Mouse (Mus musculus) midbrain, postnatal 0 days (tissue): ENCODE measurements at regions not wholly inside any gene's neighbourhood (a gene's known extent, or its start where the extent isn't known, plus 50 kb on each side); places are given as distances from the start of the nearest gene placed in this dataset.

Source experiments
- ATAC-seq: fragments of 200-750 bp; cut with Nextera tagmentation; 2 replicates; pipeline ENCODE4 v1.8.0; 2017; ENCODE audit warnings: moderate number of reproducible peaks, mild to moderate bottlenecking, moderate TSS enrichment, moderate library complexity; ENCODE audit not compliant: low FRiP score
- DNase-seq: peaks from one replicate; pipeline ENCODE4 v3.0.0-alpha.2; 2015; ENCODE audit warnings: low spot score
- H3K27ac ChIP-seq: fragments of 300-500 bp; sonication (generic); 2 replicates; pipeline ENCODE4 v1.5.1; 2014; ENCODE audit warnings: low read depth, mild to moderate bottlenecking, low read length, mixed read lengths
- H3K27me3 ChIP-seq: fragments of 300-500 bp; sonication (generic); 2 replicates; pipeline ENCODE4 v1.6.1; 2014; ENCODE audit warnings: low read length, control low read depth, mixed read lengths; ENCODE audit not compliant: insufficient read depth
- H3K36me3 ChIP-seq: fragments of 300-500 bp; sonication (generic); 2 replicates; pipeline ENCODE4 v1.6.1; 2014; ENCODE audit warnings: low read length, control low read depth, mixed read lengths; ENCODE audit not compliant: insufficient read depth
- H3K4me1 ChIP-seq: fragments of 300-500 bp; sonication (generic); 2 replicates; pipeline ENCODE4 v1.6.1; 2014; ENCODE audit warnings: mild to moderate bottlenecking, control low read depth, antibody characterized with exemption, low read length, mixed read lengths; ENCODE audit not compliant: insufficient read depth
- H3K4me2 ChIP-seq: fragments of 300-500 bp; sonication (generic); 2 replicates; pipeline ENCODE4 v1.6.1; 2014; ENCODE audit warnings: low read depth, mild to moderate bottlenecking, low read length, mixed read lengths; ENCODE audit not compliant: poor library complexity, severe bottlenecking
- H3K4me3 ChIP-seq: fragments of 300-500 bp; sonication (generic); 2 replicates; pipeline ENCODE4 v1.5.1; 2014; ENCODE audit warnings: low read depth, mild to moderate bottlenecking, low read length, moderate library complexity
- H3K9ac ChIP-seq: fragments of 300-500 bp; sonication (generic); replicated peaks from 2 replicates; pipeline ENCODE4 v1.6.1; 2014; ENCODE audit warnings: mild to moderate bottlenecking, low read length, moderate library complexity, mixed read lengths; ENCODE audit not compliant: poor library complexity, severe bottlenecking
- H3K9me3 ChIP-seq: fragments of 300-500 bp; sonication (generic); 2 replicates; pipeline ENCODE4 v1.6.1; 2016; ENCODE audit warnings: low read length, control low read depth
- CTCF ChIP-seq: IDR thresholded peaks from 2 replicates; pipeline ENCODE4 v1.5.1; 2016; ENCODE audit warnings: antibody characterized with exemption, mild to moderate bottlenecking
- WGBS: fragments of 180-500 bp; shearing (Covaris S2); extraction: QIAGEN DNeasy Blood & Tissue Kit; methylation state at CpG from one replicate; pipeline ENCODE4 v1.1.7; 2014; 5-methylcytosine and 5-hydroxymethylcytosine counted together

- Histone ChIP-seq H3K9ac (no peak overlapping the region), H3K4me2 (no peak overlapping the region), H3K4me1 (no peaks in the 10 kb centered on the region), H3K36me3 (no peaks in the 10 kb centered on the region), H3K4me3 (no peak overlapping the region), H3K27ac (no peak overlapping the region), H3K27me3 (no peaks in the 10 kb centered on the region), H3K9me3 (no peaks in the 10 kb centered on the region)
- ATAC-seq (no peak), DNase-seq (no peak)
- WGBS, result 85% methylated on average over 2 of the region's 2 CpGs
- no peak for TF ChIP-seq CTCF
These were observed 192.7 kb downstream of the Thbs2 start for GRCm38 (mm10) chr17:14501341-14501740.

GRCm38 (mm10) chr17:14497086-14497485 lies 196.9 kb downstream of the Thbs2 start:
- H3K4me3 ChIP-seq, result no peak overlapping the region
- H3K4me1 ChIP-seq, result no peaks in the 10 kb centered on the region
- TF ChIP-seq CTCF, result no peak
- H3K4me2 ChIP-seq, result no peak overlapping the region
- ATAC-seq (no peak), DNase-seq (no peak)
- no peak overlapping the region for H3K27ac ChIP-seq
- 75% methylated on average over 15 of the region's 15 CpGs for WGBS
- no peak overlapping the region for H3K9ac ChIP-seq
- H3K36me3 ChIP-seq, result no peaks in the 10 kb centered on the region
- H3K9me3 ChIP-seq, result no peaks in the 10 kb centered on the region
- no peaks in the 10 kb centered on the region for H3K27me3 ChIP-seq

- Histone ChIP-seq H3K4me1 (no peaks in the 10 kb centered on the region), H3K4me2 (no peak overlapping the region), H3K36me3 (no peaks in the 10 kb centered on the region), H3K27me3 (no peaks in the 10 kb centered on the region), H3K4me3 (no peak overlapping the region), H3K9me3 (no peaks in the 10 kb centered on the region), H3K9ac (no peak overlapping the region), H3K27ac (no peak overlapping the region)
- TF ChIP-seq CTCF, result no peak
- DNase-seq (no peak), ATAC-seq (no peak)
- 83% methylated on average over 8 of the region's 8 CpGs for WGBS
These were observed 200.2 kb downstream of the Thbs2 start for GRCm38 (mm10) chr17:14493751-14494320.

- Histone ChIP-seq H3K9ac (no peak overlapping the region), H3K27me3 (no peaks in the 10 kb centered on the region), H3K9me3 (no peaks in the 10 kb centered on the region), H3K4me2 (no peak overlapping the region), H3K4me3 (no peak overlapping the region), H3K27ac (no peak overlapping the region), H3K36me3 (no peaks in the 10 kb centered on the region), H3K4me1 (no peaks in the 10 kb centered on the region)
- WGBS, result 84% methylated on average over 10 of the region's 10 CpGs
- no peak for TF ChIP-seq CTCF
- DNase-seq, result no peak
- ATAC-seq, result no peak
These were observed 201.1 kb downstream of the Thbs2 start for GRCm38 (mm10) chr17:14492936-14493335.

- Histone ChIP-seq H3K4me1 (no peaks in the 10 kb centered on the region), H3K27ac (no peak overlapping the region), H3K4me3 (no peak overlapping the region), H3K9me3 (no peaks in the 10 kb centered on the region), H3K4me2 (no peak overlapping the region), H3K36me3 (no peaks in the 10 kb centered on the region), H3K9ac (no peak overlapping the region), H3K27me3 (no peaks in the 10 kb centered on the region)
- no peak for TF ChIP-seq CTCF
- ATAC-seq (no peak), DNase-seq (no peak)
- WGBS, result 62% methylated on average over 6 of the region's 6 CpGs
These were observed 202.4 kb downstream of the Smoc2 start for GRCm38 (mm10) chr17:14481746-14482145.

GRCm38 (mm10) chr17:14478938-14479505 lies 199.7 kb downstream of the Smoc2 start:
- Histone ChIP-seq H3K9ac (no peak overlapping the region), H3K4me1 (no peaks in the 10 kb centered on the region), H3K4me2 (no peak overlapping the region), H3K9me3 (no peaks in the 10 kb centered on the region), H3K27ac (no peak overlapping the region), H3K36me3 (no peaks in the 10 kb centered on the region), H3K4me3 (no peak overlapping the region), H3K27me3 (no peaks in the 10 kb centered on the region)
- ATAC-seq, result no peak
- WGBS, result 92% methylated on average over 10 of the region's 10 CpGs
- no peak for TF ChIP-seq CTCF
- no peak for DNase-seq
